Mouse (Mus musculus): ENCODE results near the gene Cherp. TPM values are rescaled to one million over a fixed set of nuclear protein-coding genes. Genes with fewer than 3 reads are reported as not detected.
A peak's percentile ranks its signal among the peaks of the same experiment; 100 is the strongest.

The Cherp gene
- total RNA-seq, 2 experiments from 2014 or later = 17.7 to 80.1 TPM

DNA sequence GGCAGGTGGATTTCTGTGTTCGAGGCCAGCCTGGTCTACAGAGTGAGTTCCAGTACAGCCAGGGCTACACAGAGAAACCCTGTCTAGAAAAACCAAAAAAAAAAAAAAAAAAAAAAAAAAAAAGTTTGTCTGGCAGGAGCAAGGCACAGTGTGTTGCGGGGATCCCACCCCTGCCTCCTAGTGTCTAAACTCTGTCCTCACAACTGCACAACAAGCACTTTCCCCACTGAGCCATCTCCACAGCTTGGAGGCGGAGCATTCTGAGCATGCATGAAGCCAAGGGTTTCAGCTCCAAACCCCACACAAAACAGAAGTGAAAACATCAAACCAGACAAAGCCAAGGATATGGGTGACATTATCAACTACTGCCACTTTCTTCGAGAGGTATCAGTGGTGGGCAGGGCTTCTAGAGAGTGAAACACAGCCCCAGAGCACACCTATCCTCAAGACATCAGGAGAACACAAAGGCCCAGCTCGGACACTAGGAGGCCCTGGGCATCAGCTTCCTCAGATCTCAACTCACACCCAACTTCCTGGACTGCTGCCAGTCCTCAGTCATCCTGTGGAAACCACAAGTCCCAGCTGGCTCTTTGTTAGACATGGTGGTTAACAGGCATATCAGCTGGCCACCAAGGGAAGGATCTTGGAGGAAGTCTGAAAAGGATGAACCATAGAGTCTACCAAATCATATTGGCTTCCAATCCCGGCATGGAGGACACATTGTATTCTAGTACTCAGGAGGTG lies 10.6 kb upstream of the Cherp start:
- ATAC-seq (replicated peaks; ENCODE audit: poor library complexity) = peak; percentile 84

DNA sequence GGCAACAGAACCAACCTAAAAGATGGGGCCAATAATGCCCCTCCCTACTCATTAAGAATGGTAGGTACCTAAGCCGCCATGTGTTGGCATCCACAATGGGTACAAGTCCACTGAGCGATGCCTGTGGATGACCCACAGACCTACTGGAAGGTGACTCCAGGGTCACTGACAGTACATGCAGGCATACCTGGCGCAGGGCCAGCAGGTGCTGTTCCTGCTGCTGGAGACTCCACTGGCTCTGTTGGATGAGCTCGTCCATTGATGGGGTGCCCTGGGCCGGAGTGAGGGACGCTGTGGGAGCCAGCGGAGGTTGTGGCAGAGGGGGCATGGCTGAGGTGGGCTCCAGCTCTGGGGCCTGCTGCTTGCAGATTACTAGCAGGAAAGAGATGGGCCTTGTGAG lies 4.3 kb downstream of the Cherp start:
- no peak for ATAC-seq (replicated peaks; ENCODE audit: poor library complexity)

- ATAC-seq (replicated peaks; ENCODE audit: poor library complexity) = no peak
These were observed 5.0 kb downstream of the Cherp start for GRCm38 (mm10) chr8:72469984-72470383.

DNA sequence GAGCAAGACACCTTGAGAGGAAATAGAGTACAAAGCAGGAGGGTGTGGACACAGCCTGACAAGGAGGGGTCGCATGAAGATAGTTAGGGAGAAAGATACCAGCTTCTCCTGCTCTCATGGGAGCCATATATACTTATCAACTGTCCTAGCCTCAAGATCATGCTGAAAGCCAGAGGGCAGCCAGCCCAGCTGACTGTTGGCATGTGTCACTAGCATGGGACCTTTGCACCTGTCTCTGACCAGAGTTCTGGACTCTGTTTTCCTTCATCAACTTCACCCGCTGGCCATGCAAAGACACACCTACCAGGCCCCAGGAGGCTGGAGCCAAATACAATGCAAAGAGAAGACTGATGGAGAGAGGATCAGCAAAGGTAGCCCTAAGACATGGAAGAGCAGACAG lies 5.8 kb downstream of the Cherp start:
- ATAC-seq (replicated peaks; ENCODE audit: poor library complexity) = no peak

DNA sequence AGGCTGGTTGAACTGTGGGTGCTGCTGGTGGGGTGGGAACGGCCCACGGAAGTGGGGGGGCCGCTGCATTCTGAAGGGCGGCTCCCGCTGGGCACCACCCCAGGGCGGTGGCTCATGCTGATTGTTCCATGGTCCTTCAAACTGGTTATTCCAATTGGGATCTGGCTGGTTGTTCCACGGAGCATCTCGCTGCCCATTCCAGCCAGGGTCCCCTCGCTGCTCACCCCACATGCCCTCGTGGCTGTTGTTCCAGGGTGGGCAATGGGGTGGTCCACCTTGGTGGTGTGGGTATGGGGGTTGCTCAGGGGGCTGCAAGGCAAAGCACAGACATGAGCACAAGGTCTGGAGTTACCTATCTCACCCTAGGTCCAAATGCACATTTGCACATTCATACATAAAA lies 10.8 kb downstream of the Cherp start:
- no peak for ATAC-seq (replicated peaks; ENCODE audit: poor library complexity)

- no peak for ATAC-seq (replicated peaks; ENCODE audit: poor library complexity)
These were observed 15.0 kb downstream of the Cherp start for GRCm38 (mm10) chr8:72459881-72460533.

GRCm38 (mm10) chr8:72458457-72458856 lies 16.6 kb downstream of the Cherp start:
- no peak for ATAC-seq (replicated peaks; ENCODE audit: poor library complexity)

DNA sequence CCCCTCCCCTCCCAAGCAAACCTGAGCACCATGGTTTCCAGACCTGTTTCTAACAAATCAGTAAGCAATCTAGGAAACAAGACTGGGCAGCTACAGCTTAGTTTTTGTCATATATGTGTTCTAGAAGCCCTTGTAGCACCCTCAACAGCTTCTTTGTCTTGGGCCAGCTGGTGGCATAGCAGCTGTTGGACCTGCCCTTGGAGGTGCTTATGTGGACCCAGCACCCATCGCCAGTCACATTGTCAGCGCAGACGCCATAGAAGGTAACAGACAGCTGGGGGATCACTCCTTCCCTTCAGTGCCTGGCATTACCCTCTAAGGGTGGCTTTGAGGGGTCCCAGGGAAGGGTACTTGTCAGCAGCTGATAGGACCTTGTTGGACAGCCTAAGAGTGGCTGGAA lies 17.2 kb downstream of the Cherp start:
- no peak for ATAC-seq (replicated peaks; ENCODE audit: poor library complexity)

- ATAC-seq (replicated peaks; ENCODE audit: poor library complexity) = no peak
These were observed 19.7 kb downstream of the Cherp start for GRCm38 (mm10) chr8:72455317-72455716.

GRCm38 (mm10) chr8:72453904-72454303 lies 21.1 kb downstream of the Cherp start:
- ATAC-seq (replicated peaks; ENCODE audit: poor library complexity) = no peak

- peak; percentile 52 for ATAC-seq (replicated peaks; ENCODE audit: poor library complexity)
These were observed 23.5 kb downstream of the Cherp start for GRCm38 (mm10) chr8:72451516-72451915.

- ATAC-seq (replicated peaks; ENCODE audit: poor library complexity) = no peak
These were observed 30.0 kb downstream of the Cherp start for GRCm38 (mm10) chr8:72445071-72445470.

DNA sequence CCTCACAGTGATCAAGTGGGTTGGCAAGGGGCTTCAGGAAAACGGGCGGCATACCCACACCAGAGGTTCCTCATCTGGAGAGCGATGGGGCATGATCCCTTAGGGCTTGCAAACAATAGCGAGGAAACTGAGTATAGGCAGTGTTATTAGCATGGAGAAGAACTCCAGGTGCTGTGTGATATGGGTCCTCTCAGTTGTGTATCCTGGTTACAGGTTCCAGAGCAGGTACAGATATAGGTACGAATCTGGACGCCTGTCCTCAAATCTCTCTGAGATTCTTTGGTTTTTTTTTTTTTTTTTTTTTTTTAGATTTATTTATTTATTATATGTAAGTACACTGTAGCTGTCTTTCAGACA lies 31.1 kb downstream of the Cherp start:
- ATAC-seq (replicated peaks; ENCODE audit: poor library complexity) = no peak

DNA sequence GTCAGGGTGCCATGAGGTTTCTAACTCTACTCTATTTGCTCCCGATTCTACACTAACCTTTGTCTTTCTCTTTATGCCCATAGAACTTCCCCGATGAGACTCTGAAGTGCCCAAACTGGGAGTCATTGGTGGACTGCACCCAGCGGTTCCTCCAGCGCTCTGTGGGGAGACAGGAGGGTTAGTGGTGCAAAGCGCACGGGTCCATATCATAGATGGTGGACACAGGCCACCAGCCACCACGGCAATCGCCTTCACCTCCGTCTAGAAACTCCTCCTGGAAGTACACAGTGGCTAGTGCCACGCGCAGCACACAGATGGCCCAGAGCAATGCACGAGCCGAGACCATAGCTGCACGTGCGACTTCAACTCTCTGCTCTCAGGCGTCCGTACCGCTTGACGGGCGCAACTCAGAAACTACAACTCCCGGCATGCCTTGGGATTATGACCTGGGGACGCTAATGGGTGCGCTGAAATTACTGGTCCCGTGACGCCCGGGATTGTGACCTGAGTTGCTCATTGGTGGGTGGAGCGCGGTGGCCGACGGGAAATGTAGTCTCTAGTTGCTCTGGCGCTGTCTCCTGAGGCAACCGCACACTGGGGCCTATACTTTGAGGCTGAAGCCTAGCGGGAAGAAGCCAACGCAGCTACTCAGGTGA lies 31.6 kb downstream of the Cherp start, which contains the start of the genes Calr3 and 1700030K09Rik:
Calr3 (minus strand) TSS at position 533 of the 656 bp plus-strand sequence.
1700030K09Rik (plus strand) TSS at position 543 of the 656 bp plus-strand sequence.
- peak; percentile 99 for ATAC-seq (replicated peaks; ENCODE audit: poor library complexity)

- no peak for ATAC-seq (replicated peaks; ENCODE audit: poor library complexity)
These were observed 36.6 kb downstream of the Cherp start for GRCm38 (mm10) chr8:72438248-72439015.

DNA sequence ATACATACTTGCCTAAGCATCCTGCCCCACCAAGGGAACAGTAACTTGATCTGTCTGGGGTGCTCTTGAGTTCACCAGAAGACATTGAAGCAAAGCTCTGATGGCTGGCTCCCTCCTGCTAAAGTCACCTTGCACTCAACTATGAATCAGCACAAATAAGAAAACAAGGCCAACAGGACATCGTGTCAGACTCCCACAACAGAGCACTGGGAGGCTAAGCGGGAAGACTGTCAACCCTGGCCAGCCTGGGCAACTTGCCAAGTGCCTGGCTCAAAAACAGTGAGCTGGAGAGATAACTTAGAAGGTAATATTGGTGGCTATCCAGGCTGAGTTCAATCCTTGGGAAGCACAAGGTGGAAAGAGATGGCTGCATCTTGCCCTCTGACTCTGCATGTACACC lies 40.1 kb downstream of the Cherp start:
- peak; percentile 77 for ATAC-seq (replicated peaks; ENCODE audit: poor library complexity)

GRCm38 (mm10) chr8:72429676-72430075 lies 45.4 kb downstream of the Cherp start:
- ATAC-seq (replicated peaks; ENCODE audit: poor library complexity) = no peak

DNA sequence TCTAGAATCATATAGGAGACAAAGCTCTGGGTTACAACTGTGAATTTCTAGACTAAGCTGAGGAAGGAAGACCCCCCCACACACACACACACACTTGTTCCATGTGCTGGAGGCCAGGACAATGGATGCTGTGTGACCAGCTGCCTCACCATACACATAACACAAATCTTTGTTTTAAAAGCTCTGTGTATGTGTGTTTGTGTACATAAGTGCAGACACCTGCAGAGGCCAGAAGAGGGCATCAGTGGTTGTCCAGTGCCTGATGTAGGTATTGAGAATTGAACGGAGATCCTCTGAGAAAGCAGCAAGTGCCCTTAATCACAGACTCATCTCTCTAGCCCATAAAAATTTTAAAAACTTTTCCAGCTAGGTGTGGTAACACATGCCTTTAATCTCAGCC lies 52.1 kb downstream of the Cherp start:
- peak; percentile 25; the same call in 1 of the 2 replicates for ATAC-seq (replicated peaks; ENCODE audit: poor library complexity)

DNA sequence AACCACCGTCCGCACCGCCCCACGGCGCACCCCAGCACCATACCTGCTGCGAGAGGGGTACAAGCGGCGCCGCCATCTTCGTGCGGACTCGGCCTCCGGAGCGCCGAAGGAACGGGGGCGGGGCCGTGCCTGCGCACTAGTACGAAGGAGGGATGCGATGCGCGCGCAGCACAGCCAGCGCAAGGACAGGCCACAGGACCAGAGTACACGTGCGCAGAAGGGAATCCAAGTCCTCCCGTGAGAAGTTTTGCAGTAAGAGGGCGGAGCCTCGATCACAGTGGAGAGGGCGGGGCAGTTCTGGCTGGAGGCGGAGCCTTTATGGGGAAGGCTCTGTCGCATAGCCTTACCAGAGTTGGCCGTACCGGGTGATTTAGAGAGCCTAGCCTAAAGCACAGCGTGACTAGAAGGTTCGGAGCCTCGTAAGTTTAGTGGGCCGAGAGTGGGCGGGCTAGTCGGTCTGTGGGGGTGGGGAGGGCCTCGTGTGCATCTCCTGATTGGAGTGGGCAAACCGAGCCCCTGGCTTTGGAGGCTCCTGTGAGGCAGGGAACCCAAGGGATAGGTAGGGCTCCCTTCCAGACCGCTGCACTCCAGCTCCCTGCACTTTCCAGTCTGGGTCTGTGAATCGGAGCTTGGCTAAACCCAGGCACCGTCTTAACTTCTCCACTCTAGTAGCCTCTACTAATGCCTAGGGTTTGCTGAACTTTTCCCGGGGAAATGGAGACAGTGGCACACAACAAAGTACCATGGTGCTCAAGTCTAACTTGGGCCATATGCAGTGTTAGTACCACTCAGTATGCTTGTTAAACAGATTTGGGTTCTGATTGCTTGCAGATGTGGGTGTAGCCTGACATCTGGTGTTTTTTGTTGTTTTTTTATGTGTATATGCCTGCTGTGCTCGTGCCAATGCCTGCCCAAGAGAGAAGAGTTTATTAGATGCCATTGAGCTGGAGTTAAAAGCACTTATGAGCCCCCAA lies 53.4 kb downstream of the Cherp start, which contains the start of gene Eps15l1:
Eps15l1 (minus strand) TSS at position 99 of the 974 bp plus-strand sequence.
- ATAC-seq (replicated peaks; ENCODE audit: poor library complexity) = peak; percentile 93

Data from megakaryocyte progenitor cell, adult 5-6 weeks (primary cell).